Mouse (Mus musculus): ENCODE data around the gene Gtf2i. TPM values are rescaled to one million over a fixed set of nuclear protein-coding genes. Genes with fewer than 3 reads are reported as not detected.
A peak's percentile ranks its signal among the peaks of the same experiment; 100 is the strongest.

The Gtf2i gene
- total RNA-seq, 1 experiment: 64.3 TPM

DNA sequence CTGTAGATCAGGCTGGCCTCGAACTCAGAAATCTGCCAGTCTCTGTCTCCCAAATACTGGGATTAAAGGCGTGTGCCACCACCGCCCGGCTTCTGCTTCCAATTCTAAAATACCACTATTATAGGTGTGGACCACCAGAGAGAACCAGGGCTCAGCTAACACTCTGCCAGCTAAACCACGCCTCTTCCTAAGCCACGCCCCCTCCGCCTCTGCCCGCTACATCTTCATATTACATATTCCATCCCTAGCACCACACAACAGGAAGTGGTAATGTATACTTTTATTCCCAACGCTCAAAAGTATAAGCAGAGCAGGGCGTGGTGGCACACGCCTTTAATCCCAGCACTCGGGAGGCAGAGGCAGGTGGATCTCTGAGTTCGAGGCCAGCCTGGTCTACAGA is 8.8 kb upstream of the Gtf2i start:
- no peaks in the 10 kb centered on the region for H3K9me3 ChIP-seq (ENCODE audit: control insufficient read depth, insufficient read depth, low read depth, low read length)
- in situ Hi-C loops (cut with MboI; ENCODE audit: low sequenced_read_pairs in 2 of 2, unreplicated experiment in 2 of 2): no loop called here
- no peaks in the 10 kb centered on the region for H3K36me3 ChIP-seq (ENCODE audit: control insufficient read depth, insufficient read depth, low read length, poor library complexity, severe bottlenecking)
- H3K27ac ChIP-seq (ENCODE audit: insufficient read depth, low read depth, low read length, poor library complexity, severe bottlenecking): no peak overlapping the region; the same call in 1 of the 2 replicates
- no peak overlapping the region for H3K9ac ChIP-seq (ENCODE audit: insufficient read depth, low read depth, low read length, poor library complexity, severe bottlenecking)
- H3K4me1 ChIP-seq (ENCODE audit: control insufficient read depth in 2 of 2, insufficient read depth in 2 of 2, low read length in 2 of 2, poor library complexity in 1 of 2): peaks cover 2 to 14% of the 10 kb centered on the region in 2 experiments
- no peak for TF ChIP-seq HCFC1 (IDR thresholded peaks at IDR 0.05; ENCODE audit: borderline replicate concordance, insufficient read depth, low read length)
- 0 out of 2 replicates have a peak, but pooled peaks have one; percentile 38 for TF ChIP-seq ZNF384 (IDR thresholded peaks at IDR 0.05; ENCODE audit: low read depth, low read length)
- no peak for TF ChIP-seq MAFK (IDR thresholded peaks at IDR 0.05; ENCODE audit: insufficient read depth, low read depth, low read length)
- no peak for TF ChIP-seq ZC3H11A (IDR thresholded peaks at IDR 0.05; ENCODE audit: borderline replicate concordance, low read depth, low read length)
- H3K4me3 ChIP-seq (ENCODE audit: insufficient read depth in 1 of 2, low read depth in 1 of 2, low read length in 2 of 2, poor library complexity in 1 of 2, severe bottlenecking in 1 of 2): no peak overlapping the region
- no peak for DNase-seq (ENCODE audit: low read depth, low spot score)

DNA sequence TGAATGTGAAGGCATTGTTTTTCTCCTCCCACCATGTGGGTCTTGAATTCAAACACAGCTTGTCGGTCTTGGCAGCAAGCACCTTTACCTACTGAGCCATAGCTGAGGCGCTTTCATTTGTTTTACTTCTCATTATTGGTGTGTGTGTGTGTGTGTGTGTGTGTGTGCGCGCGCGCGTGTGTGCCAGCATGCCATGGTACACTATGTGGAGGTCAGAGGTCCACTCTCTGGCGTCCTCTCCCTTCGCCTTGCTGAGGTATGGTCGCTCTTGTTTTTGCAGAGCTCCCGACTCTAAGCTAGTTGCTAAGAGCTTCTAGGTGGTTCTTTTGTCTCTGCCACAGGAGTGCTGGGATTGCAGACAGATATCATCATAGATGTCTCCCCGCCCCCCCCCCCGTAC is 7.8 kb upstream of the Gtf2i start:
- Histone ChIP-seq H3K9ac (ENCODE audit: insufficient read depth, low read depth, low read length, poor library complexity, severe bottlenecking) (no peak overlapping the region), H3K9me3 (ENCODE audit: control insufficient read depth, insufficient read depth, low read depth, low read length) (no peaks in the 10 kb centered on the region), H3K36me3 (ENCODE audit: control insufficient read depth, insufficient read depth, low read length, poor library complexity, severe bottlenecking) (no peaks in the 10 kb centered on the region), H3K4me3 (ENCODE audit: insufficient read depth in 1 of 2, low read depth in 1 of 2, low read length in 2 of 2, poor library complexity in 1 of 2, severe bottlenecking in 1 of 2) (no peak overlapping the region), H3K4me1 (ENCODE audit: control insufficient read depth in 2 of 2, insufficient read depth in 2 of 2, low read length in 2 of 2, poor library complexity in 1 of 2) (peaks cover 2 to 14% of the 10 kb centered on the region in 2 experiments), H3K27ac (ENCODE audit: insufficient read depth, low read depth, low read length, poor library complexity, severe bottlenecking) (no peak overlapping the region)
- in situ Hi-C loops (cut with MboI; ENCODE audit: low sequenced_read_pairs in 2 of 2, unreplicated experiment in 2 of 2): no loop called here
- TF ChIP-seq CHD2 (IDR thresholded peaks at IDR 0.05; ENCODE audit: low read depth, low read length) (no peak), ZNF384 (IDR thresholded peaks at IDR 0.05; ENCODE audit: low read depth, low read length) (no peak)
- no peak for DNase-seq (ENCODE audit: low read depth, low spot score)

GRCm38 (mm10) chr5:134321699-134322098 is 7.1 kb upstream of the Gtf2i start:
- no peak overlapping the region for H3K4me3 ChIP-seq (ENCODE audit: insufficient read depth in 1 of 2, low read depth in 1 of 2, low read length in 2 of 2, poor library complexity in 1 of 2, severe bottlenecking in 1 of 2)
- TF ChIP-seq ZNF384 (IDR thresholded peaks at IDR 0.05; ENCODE audit: low read depth, low read length) (no peak), CHD2 (IDR thresholded peaks at IDR 0.05; ENCODE audit: low read depth, low read length) (no peak), MAFK (IDR thresholded peaks at IDR 0.05; ENCODE audit: insufficient read depth, low read depth, low read length) (no peak), ZC3H11A (IDR thresholded peaks at IDR 0.05; ENCODE audit: borderline replicate concordance, low read depth, low read length) (no peak), HCFC1 (IDR thresholded peaks at IDR 0.05; ENCODE audit: borderline replicate concordance, insufficient read depth, low read length) (no peak)
- no peak for DNase-seq (ENCODE audit: low read depth, low spot score)
- H3K4me1 ChIP-seq (ENCODE audit: control insufficient read depth in 2 of 2, insufficient read depth in 2 of 2, low read length in 2 of 2, poor library complexity in 1 of 2): peaks cover 2 to 14% of the 10 kb centered on the region in 2 experiments
- no peak overlapping the region for H3K27ac ChIP-seq (ENCODE audit: insufficient read depth, low read depth, low read length, poor library complexity, severe bottlenecking)
- in situ Hi-C loops (cut with MboI; ENCODE audit: low sequenced_read_pairs in 2 of 2, unreplicated experiment in 2 of 2): no loop called here
- no peak overlapping the region for H3K9ac ChIP-seq (ENCODE audit: insufficient read depth, low read depth, low read length, poor library complexity, severe bottlenecking)
- H3K9me3 ChIP-seq (ENCODE audit: control insufficient read depth, insufficient read depth, low read depth, low read length): no peaks in the 10 kb centered on the region
- no peaks in the 10 kb centered on the region for H3K36me3 ChIP-seq (ENCODE audit: control insufficient read depth, insufficient read depth, low read length, poor library complexity, severe bottlenecking)

GRCm38 (mm10) chr5:134318903-134319302 is 4.3 kb upstream of the Gtf2i start:
- no peak for DNase-seq (ENCODE audit: low read depth, low spot score)
- H3K9me3 ChIP-seq (ENCODE audit: control insufficient read depth, insufficient read depth, low read depth, low read length): no peaks in the 10 kb centered on the region
- in situ Hi-C loops (cut with MboI; ENCODE audit: low sequenced_read_pairs in 2 of 2, unreplicated experiment in 2 of 2): no loop called here
- H3K9ac ChIP-seq (ENCODE audit: insufficient read depth, low read depth, low read length, poor library complexity, severe bottlenecking): no peak overlapping the region
- no peak overlapping the region for H3K4me3 ChIP-seq (ENCODE audit: insufficient read depth in 1 of 2, low read depth in 1 of 2, low read length in 2 of 2, poor library complexity in 1 of 2, severe bottlenecking in 1 of 2)
- TF ChIP-seq CHD2 (IDR thresholded peaks at IDR 0.05; ENCODE audit: low read depth, low read length): no peak
- no peak for TF ChIP-seq HCFC1 (IDR thresholded peaks at IDR 0.05; ENCODE audit: borderline replicate concordance, insufficient read depth, low read length)
- no peak for TF ChIP-seq ZC3H11A (IDR thresholded peaks at IDR 0.05; ENCODE audit: borderline replicate concordance, low read depth, low read length)
- no peaks in the 10 kb centered on the region for H3K36me3 ChIP-seq (ENCODE audit: control insufficient read depth, insufficient read depth, low read length, poor library complexity, severe bottlenecking)
- no peak overlapping the region; the same call in 1 of the 2 replicates for H3K27ac ChIP-seq (ENCODE audit: insufficient read depth, low read depth, low read length, poor library complexity, severe bottlenecking)
- peaks cover 3 to 10% of the 10 kb centered on the region in 2 experiments; a peak in 3 of 4 replicates for H3K4me1 ChIP-seq (ENCODE audit: control insufficient read depth in 2 of 2, insufficient read depth in 2 of 2, low read length in 2 of 2, poor library complexity in 1 of 2)

DNA sequence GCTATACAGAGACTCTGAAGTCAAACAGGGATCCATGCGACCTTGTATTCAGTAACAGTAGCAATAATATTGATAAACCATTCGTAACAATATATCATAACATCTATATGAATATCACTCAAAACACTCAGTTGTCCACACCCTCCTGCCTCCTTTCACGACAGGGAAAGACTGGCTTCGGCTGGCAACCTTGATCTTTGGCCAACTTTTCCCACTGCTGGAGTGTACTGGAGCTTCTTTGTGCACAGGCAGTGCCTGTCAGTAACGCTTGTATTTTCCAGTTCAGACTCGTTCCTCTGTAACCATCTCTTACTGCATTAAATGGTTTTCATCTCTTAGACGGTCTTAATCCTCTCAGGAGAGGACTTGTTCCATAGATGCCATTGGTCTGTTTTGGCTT is 2.2 kb upstream of the Gtf2i start:
- no peaks in the 10 kb centered on the region for H3K9me3 ChIP-seq (ENCODE audit: control insufficient read depth, insufficient read depth, low read depth, low read length)
- DNase-seq (ENCODE audit: low read depth, low spot score): no peak
- H3K27ac ChIP-seq (ENCODE audit: insufficient read depth, low read depth, low read length, poor library complexity, severe bottlenecking): no peak overlapping the region
- H3K36me3 ChIP-seq (ENCODE audit: control insufficient read depth, insufficient read depth, low read length, poor library complexity, severe bottlenecking): no peaks in the 10 kb centered on the region
- no peak overlapping the region for H3K4me3 ChIP-seq (ENCODE audit: insufficient read depth in 1 of 2, low read depth in 1 of 2, low read length in 2 of 2, poor library complexity in 1 of 2, severe bottlenecking in 1 of 2)
- TF ChIP-seq ZNF384 (IDR thresholded peaks at IDR 0.05; ENCODE audit: low read depth, low read length): no peak
- no peak for TF ChIP-seq MAFK (IDR thresholded peaks at IDR 0.05; ENCODE audit: insufficient read depth, low read depth, low read length)
- no peak for TF ChIP-seq ZC3H11A (IDR thresholded peaks at IDR 0.05; ENCODE audit: borderline replicate concordance, low read depth, low read length)
- no peak for TF ChIP-seq HCFC1 (IDR thresholded peaks at IDR 0.05; ENCODE audit: borderline replicate concordance, insufficient read depth, low read length)
- no peak for TF ChIP-seq CHD2 (IDR thresholded peaks at IDR 0.05; ENCODE audit: low read depth, low read length)
- in situ Hi-C loops (cut with MboI; ENCODE audit: low sequenced_read_pairs in 2 of 2, unreplicated experiment in 2 of 2): no loop called here
- H3K9ac ChIP-seq (ENCODE audit: insufficient read depth, low read depth, low read length, poor library complexity, severe bottlenecking): no peak overlapping the region
- peaks cover 2% of the 10 kb centered on the region in 2 experiments; a peak in 2 of 4 replicates for H3K4me1 ChIP-seq (ENCODE audit: control insufficient read depth in 2 of 2, insufficient read depth in 2 of 2, low read length in 2 of 2, poor library complexity in 1 of 2)

Measured in ES-E14 (cell line).